Mouse (Mus musculus) kidney, embryonic 14.5 days (tissue): ENCODE measurements around the gene Msn. TPM values are rescaled to one million over a fixed set of nuclear protein-coding genes. Genes with fewer than 3 reads are reported as not detected.
"Not testable (repeated sequence)": the region's sequence is repeated elsewhere in the genome, so short reads cannot be mapped to it uniquely, and the experiment has no call there.

Experiments used
- ATAC-seq: fragments of 200-750 bp; cut with Nextera tagmentation; 2 replicates; pipeline ENCODE4 v1.8.0; 2017; ENCODE audit warnings: moderate number of reproducible peaks, mild to moderate bottlenecking, moderate TSS enrichment, moderate library complexity; ENCODE audit not compliant: low FRiP score, low TSS enrichment
- H3K27ac ChIP-seq: fragments of 300-500 bp; sonication (generic); 2 replicates; pipeline ENCODE4 v1.5.1; 2014; ENCODE audit warnings: low read depth, mild to moderate bottlenecking, low read length, moderate library complexity, mixed read lengths
- H3K27me3 ChIP-seq: fragments of 300-500 bp; sonication (generic); 2 replicates; pipeline ENCODE4 v1.6.1; 2014; ENCODE audit warnings: mild to moderate bottlenecking, low read length; ENCODE audit not compliant: control insufficient read depth, insufficient read depth
- H3K36me3 ChIP-seq: fragments of 300-500 bp; sonication (generic); 2 replicates; pipeline ENCODE4 v1.6.1; 2014; ENCODE audit warnings: low read length, mixed read lengths; ENCODE audit not compliant: control insufficient read depth, insufficient read depth
- H3K4me1 ChIP-seq: fragments of 300-500 bp; sonication (generic); 2 replicates; pipeline ENCODE4 v1.6.1; 2014; ENCODE audit warnings: low read length, mixed read lengths; ENCODE audit not compliant: control insufficient read depth, insufficient read depth
- H3K4me2 ChIP-seq: fragments of 300-500 bp; sonication (generic); replicated peaks from 2 replicates; pipeline ENCODE4 v1.6.1; 2014; ENCODE audit warnings: low read depth, mild to moderate bottlenecking, low read length
- H3K4me3 ChIP-seq: fragments of 300-500 bp; sonication (generic); 2 replicates; pipeline ENCODE4 v1.5.1; 2014; ENCODE audit warnings: mild to moderate bottlenecking, low read length
- H3K9ac ChIP-seq: fragments of 300-500 bp; sonication (generic); 2 replicates; pipeline ENCODE4 v1.6.1; 2014; ENCODE audit warnings: low read depth, mild to moderate bottlenecking, low read length, moderate library complexity
- H3K9me3 ChIP-seq: fragments of 300-500 bp; sonication (generic); 2 replicates; pipeline ENCODE4 v1.6.1; 2016; ENCODE audit warnings: low read length; ENCODE audit not compliant: control insufficient read depth
- WGBS: fragments of 180-500 bp; shearing (Covaris S2); extraction: QIAGEN DNeasy Blood & Tissue Kit; methylation state at CpG from one replicate; pipeline ENCODE4 v1.1.7; 2014; 5-methylcytosine and 5-hydroxymethylcytosine counted together
- polyA plus RNA-seq: library from polyadenylated mRNA; unstranded; fragments of >200 nt; fragmentation: Nextera tagmentation; extraction: Ambion mirVana; gene quantifications from 2 replicates; pipeline ENCODE4 v1.2.1, GENCODE M21; 2014

Gene Msn
- polyA plus RNA-seq, 1 experiment from 2014 or later = 112 TPM

- no peaks in the 10 kb centered on the region for H3K27me3 ChIP-seq
- no peaks in the 10 kb centered on the region for H3K36me3 ChIP-seq
- no peaks in the 10 kb centered on the region for H3K4me1 ChIP-seq
- WGBS = 12% methylated on average over 1 of the region's 1 CpGs
- no peak for ATAC-seq
- H3K4me2 ChIP-seq = no peak overlapping the region
- H3K27ac ChIP-seq = no peak overlapping the region
- H3K4me3 ChIP-seq = no peak overlapping the region
- H3K9me3 ChIP-seq = no peaks in the 10 kb centered on the region
- H3K9ac ChIP-seq = no peak overlapping the region
Observed at GRCm38 (mm10) chrX:96178437-96178836, 82.6 kb downstream of the Msn start.

GRCm38 (mm10) chrX:96184100-96184732 lies 88.4 kb downstream of the Msn start:
- no peak for ATAC-seq
- Histone ChIP-seq H3K9me3 (no peaks in the 10 kb centered on the region), H3K9ac (no peak overlapping the region), H3K4me2 (no peak overlapping the region), H3K27ac (no peak overlapping the region), H3K36me3 (no peaks in the 10 kb centered on the region), H3K27me3 (no peaks in the 10 kb centered on the region), H3K4me1 (no peaks in the 10 kb centered on the region), H3K4me3 (no peak overlapping the region)
- WGBS = 67% methylated on average over 5 of the region's 5 CpGs

GRCm38 (mm10) chrX:96205143-96205542 lies 109.3 kb downstream of the Msn start:
- H3K4me1 ChIP-seq, H3K4me3 ChIP-seq, H3K4me2 ChIP-seq, ATAC-seq, H3K27ac ChIP-seq, H3K9ac ChIP-seq, H3K9me3 ChIP-seq, H3K27me3 ChIP-seq, H3K36me3 ChIP-seq: not testable (repeated sequence)
- WGBS = 86% methylated on average over 3 of the region's 3 CpGs

GRCm38 (mm10) chrX:96206872-96207271 lies 111.0 kb downstream of the Msn start:
- Histone ChIP-seq H3K27ac (no peak overlapping the region), H3K4me2 (no peak overlapping the region), H3K27me3 (no peaks in the 10 kb centered on the region), H3K36me3 (no peaks in the 10 kb centered on the region), H3K9ac (no peak overlapping the region), H3K4me1 (no peaks in the 10 kb centered on the region), H3K4me3 (no peak overlapping the region), H3K9me3 (no peaks in the 10 kb centered on the region)
- 34% methylated on average over 1 of the region's 1 CpGs for WGBS
- ATAC-seq = no peak

GRCm38 (mm10) chrX:96218088-96218487 lies 122.2 kb downstream of the Msn start:
- H3K27me3 ChIP-seq = no peaks in the 10 kb centered on the region
- H3K36me3 ChIP-seq = no peaks in the 10 kb centered on the region
- H3K9me3 ChIP-seq = no peaks in the 10 kb centered on the region
- H3K4me1 ChIP-seq = no peaks in the 10 kb centered on the region
- WGBS = 62% methylated on average over 1 of the region's 1 CpGs
- no peak overlapping the region for H3K4me3 ChIP-seq
- no peak for ATAC-seq
- H3K9ac ChIP-seq = no peak overlapping the region
- H3K4me2 ChIP-seq = no peak overlapping the region
- H3K27ac ChIP-seq = no peak overlapping the region

Other genes starting within 250 kb of the Msn start
- gene Las1l, start 139.1 kb upstream of the Msn start, polyA plus RNA-seq = 33.2 and 47.7 TPM in 2 replicates
- not detected in 2 replicates for gene Vsig4, start 197.4 kb downstream of the Msn start, polyA plus RNA-seq